Mouse (Mus musculus): Measurements from ENCODE around the gene Prkg1. TPM values are rescaled to one million over a fixed set of nuclear protein-coding genes. Genes with fewer than 3 reads are reported as not detected.

Gene Prkg1
- polyA plus RNA-seq, 1 experiment: 1.4 TPM

DNA sequence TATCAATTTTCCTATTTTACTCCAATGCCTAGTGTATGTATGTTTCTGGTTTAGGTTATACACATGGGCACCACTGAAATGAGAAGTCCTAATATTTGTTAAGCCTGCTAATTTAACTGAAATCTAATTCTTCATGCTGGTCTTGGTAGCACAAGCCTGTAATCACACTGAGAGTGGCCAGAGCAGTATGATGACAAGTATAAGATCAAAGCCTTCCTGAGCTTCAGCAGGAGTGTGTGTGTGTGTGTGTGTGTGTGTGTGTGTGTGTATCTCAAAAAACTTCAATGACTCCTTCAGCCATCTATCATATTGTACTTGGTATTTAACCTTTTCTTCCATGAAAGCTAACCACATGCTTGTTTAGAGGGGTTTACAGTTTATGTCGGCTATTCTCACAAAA is 922.2 kb downstream of the Prkg1 start:
- Histone ChIP-seq H3K4me3 (replicated peaks; ENCODE audit: control insufficient read depth, low read depth, low read length) (no peak overlapping the region), H3K4me1 (ENCODE audit: control insufficient read depth, insufficient read depth, low read length) (no peaks in the 10 kb centered on the region), H3K27ac (ENCODE audit: control insufficient read depth, insufficient read depth, low read depth, low read length, poor library complexity) (no peak overlapping the region)
- no peak for TF ChIP-seq CTCF (IDR thresholded peaks at IDR 0.05; ENCODE audit: control insufficient read depth, insufficient read depth, low read length)
- no peak for TF ChIP-seq POLR2A (IDR thresholded peaks at IDR 0.05; ENCODE audit: borderline replicate concordance, control insufficient read depth, low read depth, low read length)
- 57% methylated on average over 1 of the region's 1 CpGs for WGBS

DNA sequence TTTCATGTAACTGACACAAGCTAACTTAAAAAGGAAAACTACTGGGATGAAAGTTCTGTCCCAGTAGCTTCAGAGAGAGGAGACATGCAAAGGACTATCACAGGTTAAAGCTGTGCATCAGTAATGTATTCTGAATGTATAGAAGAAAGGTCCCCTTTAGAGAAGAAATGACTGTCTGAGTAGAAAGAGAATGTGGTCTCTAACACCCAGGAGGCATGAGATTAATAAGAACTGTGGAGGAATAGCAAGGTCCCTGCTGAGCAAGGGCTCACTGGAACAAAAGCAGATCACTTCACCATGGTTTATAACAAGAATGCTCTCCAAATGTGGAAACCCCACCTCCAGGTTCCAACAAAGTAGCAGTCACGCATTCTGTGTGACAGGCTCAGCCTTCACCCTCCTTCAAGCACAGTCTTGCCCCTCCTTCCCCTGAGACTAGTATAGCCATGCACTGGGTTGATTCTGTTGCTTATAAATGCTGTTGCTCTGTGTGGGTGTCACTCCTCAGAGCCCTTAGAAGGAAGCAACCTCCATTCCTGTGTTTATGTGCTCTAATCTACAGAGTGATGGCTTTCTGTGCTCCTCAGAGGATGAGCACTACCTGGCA is 931.7 kb downstream of the Prkg1 start:
- H3K4me3 ChIP-seq (replicated peaks; ENCODE audit: control insufficient read depth, low read depth, low read length): no peak overlapping the region
- 87% methylated on average over 1 of the region's 1 CpGs for WGBS
- TF ChIP-seq CTCF (IDR thresholded peaks at IDR 0.05; ENCODE audit: control insufficient read depth, insufficient read depth, low read length) (no peak), POLR2A (IDR thresholded peaks at IDR 0.05; ENCODE audit: borderline replicate concordance, control insufficient read depth, low read depth, low read length) (no peak)
- H3K4me1 ChIP-seq (ENCODE audit: control insufficient read depth, insufficient read depth, low read length): no peaks in the 10 kb centered on the region; the same call in 1 of the 2 replicates
- no peak overlapping the region for H3K27ac ChIP-seq (ENCODE audit: control insufficient read depth, insufficient read depth, low read depth, low read length, poor library complexity)

DNA sequence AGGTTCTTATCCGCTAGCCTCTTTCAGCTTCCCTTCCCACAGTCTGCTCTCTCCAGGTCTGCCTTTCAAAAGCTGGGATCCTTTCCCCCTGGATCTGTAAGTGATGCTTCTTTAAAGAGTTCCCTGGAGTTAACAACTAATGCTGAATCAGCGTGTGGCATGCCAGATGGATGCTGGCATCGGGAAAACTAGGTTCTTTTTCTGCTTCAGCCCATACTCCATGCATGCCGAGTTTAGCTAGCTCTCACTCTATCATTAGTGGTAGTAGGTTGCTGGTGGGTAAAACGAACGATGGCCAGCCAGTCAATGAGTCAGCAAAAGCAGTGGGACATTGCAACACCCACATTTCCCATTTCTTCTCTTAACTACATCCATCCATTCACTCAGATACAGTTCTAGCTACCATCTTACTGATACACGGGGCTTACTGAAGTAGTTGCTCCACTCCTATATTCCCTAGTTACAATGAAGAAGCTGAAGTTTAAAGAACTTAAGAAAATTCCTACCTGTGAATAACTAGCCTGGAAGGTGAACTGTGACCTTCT is 935.5 kb downstream of the Prkg1 start:
- TF ChIP-seq CTCF (IDR thresholded peaks at IDR 0.05; ENCODE audit: control insufficient read depth, insufficient read depth, low read length) (no peak), POLR2A (IDR thresholded peaks at IDR 0.05; ENCODE audit: borderline replicate concordance, control insufficient read depth, low read depth, low read length) (no peak)
- Histone ChIP-seq H3K4me3 (replicated peaks; ENCODE audit: control insufficient read depth, low read depth, low read length) (no peak overlapping the region), H3K27ac (ENCODE audit: control insufficient read depth, insufficient read depth, low read depth, low read length, poor library complexity) (no peak overlapping the region), H3K4me1 (ENCODE audit: control insufficient read depth, insufficient read depth, low read length) (no peaks in the 10 kb centered on the region; the same call in 1 of the 2 replicates)
- 58% methylated on average over 7 of the region's 7 CpGs for WGBS

DNA sequence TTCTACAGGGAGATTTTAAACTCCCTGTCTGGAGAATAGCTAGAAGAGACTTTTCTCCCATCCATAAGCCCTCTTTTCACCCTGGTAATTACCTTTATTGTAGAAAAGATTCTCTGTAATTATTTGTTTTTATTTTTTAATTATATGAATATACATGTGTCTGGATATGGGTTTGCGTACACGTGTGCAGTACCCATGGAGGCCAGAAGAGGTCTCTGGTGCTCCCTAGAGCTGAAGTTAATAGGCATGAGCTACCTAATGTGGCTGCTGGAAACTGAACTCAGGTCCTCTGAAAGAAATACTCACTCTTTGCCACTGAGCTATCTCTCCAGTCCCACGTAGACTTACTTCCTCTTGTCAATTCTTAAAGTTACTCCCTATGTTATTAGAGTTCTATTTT is 937.0 kb downstream of the Prkg1 start:
- H3K27ac ChIP-seq (ENCODE audit: control insufficient read depth, insufficient read depth, low read depth, low read length, poor library complexity): no peak overlapping the region
- TF ChIP-seq POLR2A (IDR thresholded peaks at IDR 0.05; ENCODE audit: borderline replicate concordance, control insufficient read depth, low read depth, low read length): no peak
- TF ChIP-seq CTCF (IDR thresholded peaks at IDR 0.05; ENCODE audit: control insufficient read depth, insufficient read depth, low read length): peak; percentile 24; the same call in 1 of the 2 replicates
- 69% methylated on average over 3 of the region's 3 CpGs for WGBS

DNA sequence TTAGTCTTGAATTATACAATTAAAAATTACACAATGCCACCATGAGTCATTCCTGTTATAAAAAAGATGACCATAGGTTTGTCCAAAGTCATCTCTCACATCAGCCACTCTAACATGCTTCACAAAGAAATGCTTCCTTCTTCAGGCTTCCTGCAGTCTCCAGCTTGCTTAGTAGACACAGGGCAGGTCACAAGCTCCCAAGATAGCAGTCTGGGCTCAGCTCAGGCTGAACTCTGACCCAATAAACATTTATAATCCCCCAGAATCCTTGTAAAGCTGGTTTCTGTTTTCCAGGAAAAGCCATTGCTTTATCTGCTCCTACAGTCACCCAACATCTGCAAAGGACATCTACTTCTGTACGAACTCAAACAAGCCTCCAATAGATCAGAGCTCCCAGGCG is 938.7 kb downstream of the Prkg1 start:
- WGBS: 78% methylated on average over 2 of the region's 2 CpGs
- H3K4me1 ChIP-seq (ENCODE audit: control insufficient read depth, insufficient read depth, low read length): no peaks in the 10 kb centered on the region; the same call in 1 of the 2 replicates
- no peak for TF ChIP-seq POLR2A (IDR thresholded peaks at IDR 0.05; ENCODE audit: borderline replicate concordance, control insufficient read depth, low read depth, low read length)
- TF ChIP-seq CTCF (IDR thresholded peaks at IDR 0.05; ENCODE audit: control insufficient read depth, insufficient read depth, low read length): no peak
- no peak overlapping the region for H3K27ac ChIP-seq (ENCODE audit: control insufficient read depth, insufficient read depth, low read depth, low read length, poor library complexity)
- H3K4me3 ChIP-seq (replicated peaks; ENCODE audit: control insufficient read depth, low read depth, low read length): no peak overlapping the region

More for the DNA sequence above, 937.0 kb downstream of the Prkg1 start:
- H3K4me1 ChIP-seq (ENCODE audit: control insufficient read depth, insufficient read depth, low read length): no peaks in the 10 kb centered on the region; the same call in 1 of the 2 replicates
- H3K4me3 ChIP-seq (replicated peaks; ENCODE audit: control insufficient read depth, low read depth, low read length): no peak overlapping the region

DNA sequence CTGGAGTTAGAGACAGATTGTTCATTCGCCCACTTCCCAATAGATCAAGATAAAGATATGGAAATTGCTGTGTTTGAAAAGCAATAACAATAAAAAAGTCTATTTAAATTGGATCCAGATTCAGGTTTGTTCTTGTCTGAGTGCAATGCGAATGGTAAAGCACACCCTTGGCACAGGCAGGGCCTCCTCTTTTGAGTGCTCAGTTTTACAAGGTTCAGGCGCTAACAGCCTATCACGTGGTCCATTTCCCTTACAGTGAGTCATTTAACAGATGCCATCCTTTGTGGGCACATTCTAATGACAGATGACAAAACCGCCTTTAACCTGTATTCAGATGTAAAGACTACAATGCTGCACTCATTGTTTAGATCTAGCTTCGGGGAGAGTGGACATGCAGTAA is 949.2 kb downstream of the Prkg1 start:
- Histone ChIP-seq H3K4me3 (replicated peaks; ENCODE audit: control insufficient read depth, low read depth, low read length) (no peak overlapping the region), H3K27ac (ENCODE audit: control insufficient read depth, insufficient read depth, low read depth, low read length, poor library complexity) (no peak overlapping the region), H3K4me1 (ENCODE audit: control insufficient read depth, insufficient read depth, low read length) (no peaks in the 10 kb centered on the region)
- WGBS: 47% methylated on average over 6 of the region's 6 CpGs
- TF ChIP-seq POLR2A (IDR thresholded peaks at IDR 0.05; ENCODE audit: borderline replicate concordance, control insufficient read depth, low read depth, low read length) (no peak), CTCF (IDR thresholded peaks at IDR 0.05; ENCODE audit: control insufficient read depth, insufficient read depth, low read length) (no peak)

DNA sequence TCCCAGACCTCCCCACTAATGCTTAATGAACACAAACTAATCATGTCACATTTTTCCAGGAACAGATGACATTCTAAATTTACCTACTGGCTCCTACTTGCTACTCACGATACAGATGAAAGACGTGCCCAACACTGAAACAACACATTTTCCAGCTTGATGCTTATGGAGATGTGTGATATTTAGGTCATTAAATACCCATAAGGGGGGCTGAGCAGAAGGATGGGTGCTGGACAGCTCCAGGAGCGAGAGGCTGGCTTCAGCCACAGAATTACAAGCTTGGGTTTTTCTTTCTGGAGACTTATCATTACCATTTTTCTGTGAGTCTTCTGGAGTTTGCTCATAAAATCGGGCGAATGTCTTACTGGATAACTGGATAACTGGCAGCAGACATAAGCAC is 958.6 kb downstream of the Prkg1 start:
- H3K4me3 ChIP-seq (replicated peaks; ENCODE audit: control insufficient read depth, low read depth, low read length): no peak overlapping the region
- no peak overlapping the region for H3K27ac ChIP-seq (ENCODE audit: control insufficient read depth, insufficient read depth, low read depth, low read length, poor library complexity)
- TF ChIP-seq CTCF (IDR thresholded peaks at IDR 0.05; ENCODE audit: control insufficient read depth, insufficient read depth, low read length) (no peak), POLR2A (IDR thresholded peaks at IDR 0.05; ENCODE audit: borderline replicate concordance, control insufficient read depth, low read depth, low read length) (no peak)
- WGBS: 89% methylated on average over 5 of the region's 5 CpGs
- no peaks in the 10 kb centered on the region for H3K4me1 ChIP-seq (ENCODE audit: control insufficient read depth, insufficient read depth, low read length)

DNA sequence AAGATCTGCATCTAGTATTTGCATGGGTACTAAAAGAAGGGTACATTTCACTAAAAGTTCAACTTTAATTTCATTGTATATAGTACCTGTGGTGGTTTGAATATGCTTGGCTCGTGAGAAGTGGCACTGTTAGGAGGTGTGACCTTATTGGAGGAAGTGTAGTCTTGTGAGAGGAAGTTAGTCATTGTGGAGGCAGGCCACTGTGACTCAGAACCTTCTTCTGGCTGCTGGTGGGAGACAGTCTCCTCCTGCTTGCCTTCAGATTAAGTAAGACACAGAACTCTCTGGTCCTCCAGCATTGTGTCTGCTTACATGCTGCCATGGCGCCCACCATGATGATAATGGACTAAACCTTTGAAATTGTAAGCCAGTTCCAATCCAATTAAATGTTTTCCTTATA is 984.0 kb downstream of the Prkg1 start:
- TF ChIP-seq POLR2A (IDR thresholded peaks at IDR 0.05; ENCODE audit: borderline replicate concordance, control insufficient read depth, low read depth, low read length) (no peak), CTCF (IDR thresholded peaks at IDR 0.05; ENCODE audit: control insufficient read depth, insufficient read depth, low read length) (no peak)
- Histone ChIP-seq H3K4me1 (ENCODE audit: control insufficient read depth, insufficient read depth, low read length) (peaks cover 2% of the 10 kb centered on the region), H3K4me3 (replicated peaks; ENCODE audit: control insufficient read depth, low read depth, low read length) (no peak overlapping the region), H3K27ac (ENCODE audit: control insufficient read depth, insufficient read depth, low read depth, low read length, poor library complexity) (no peak overlapping the region)
- 38% methylated on average over 2 of the region's 2 CpGs for WGBS

All from bone marrow, adult 2 months (tissue).